Mouse (Mus musculus) kidney, embryonic 14.5 days (tissue): ENCODE data around the gene Saxo1. TPM values are rescaled to one million over a fixed set of nuclear protein-coding genes. Genes with fewer than 3 reads are reported as not detected.

Experiments used
- ATAC-seq: fragments of 200-750 bp; cut with Nextera tagmentation; 2 replicates; pipeline ENCODE4 v1.8.0; 2017; ENCODE audit warnings: moderate number of reproducible peaks, mild to moderate bottlenecking, moderate TSS enrichment, moderate library complexity; ENCODE audit not compliant: low FRiP score, low TSS enrichment
- H3K27ac ChIP-seq: fragments of 300-500 bp; sonication (generic); 2 replicates; pipeline ENCODE4 v1.5.1; 2014; ENCODE audit warnings: low read depth, mild to moderate bottlenecking, low read length, moderate library complexity, mixed read lengths
- H3K27me3 ChIP-seq: fragments of 300-500 bp; sonication (generic); 2 replicates; pipeline ENCODE4 v1.6.1; 2014; ENCODE audit warnings: mild to moderate bottlenecking, low read length; ENCODE audit not compliant: control insufficient read depth, insufficient read depth
- H3K36me3 ChIP-seq: fragments of 300-500 bp; sonication (generic); 2 replicates; pipeline ENCODE4 v1.6.1; 2014; ENCODE audit warnings: low read length, mixed read lengths; ENCODE audit not compliant: control insufficient read depth, insufficient read depth
- H3K4me1 ChIP-seq: fragments of 300-500 bp; sonication (generic); 2 replicates; pipeline ENCODE4 v1.6.1; 2014; ENCODE audit warnings: low read length, mixed read lengths; ENCODE audit not compliant: control insufficient read depth, insufficient read depth
- H3K4me2 ChIP-seq: fragments of 300-500 bp; sonication (generic); replicated peaks from 2 replicates; pipeline ENCODE4 v1.6.1; 2014; ENCODE audit warnings: low read depth, mild to moderate bottlenecking, low read length
- H3K4me3 ChIP-seq: fragments of 300-500 bp; sonication (generic); 2 replicates; pipeline ENCODE4 v1.5.1; 2014; ENCODE audit warnings: mild to moderate bottlenecking, low read length
- H3K9ac ChIP-seq: fragments of 300-500 bp; sonication (generic); 2 replicates; pipeline ENCODE4 v1.6.1; 2014; ENCODE audit warnings: low read depth, mild to moderate bottlenecking, low read length, moderate library complexity
- H3K9me3 ChIP-seq: fragments of 300-500 bp; sonication (generic); 2 replicates; pipeline ENCODE4 v1.6.1; 2016; ENCODE audit warnings: low read length; ENCODE audit not compliant: control insufficient read depth
- WGBS: fragments of 180-500 bp; shearing (Covaris S2); extraction: QIAGEN DNeasy Blood & Tissue Kit; methylation state at CpG from one replicate; pipeline ENCODE4 v1.1.7; 2014; 5-methylcytosine and 5-hydroxymethylcytosine counted together
- polyA plus RNA-seq: library from polyadenylated mRNA; unstranded; fragments of >200 nt; fragmentation: Nextera tagmentation; extraction: Ambion mirVana; gene quantifications from 2 replicates; pipeline ENCODE4 v1.2.1, GENCODE M21; 2014

Gene Saxo1
- polyA plus RNA-seq, 1 experiment from 2014 or later, result 0.12 TPM

- Histone ChIP-seq H3K27ac (no peak overlapping the region), H3K4me2 (no peak overlapping the region)
- no peak for ATAC-seq
Measured at GRCm38 (mm10) chr4:86425581-86425980, 132.5 kb downstream of the Saxo1 start.

GRCm38 (mm10) chr4:86422586-86422985 is 135.5 kb downstream of the Saxo1 start:
- Histone ChIP-seq H3K4me3 (no peak overlapping the region), H3K27ac (no peak overlapping the region), H3K9ac (no peak overlapping the region), H3K4me2 (no peak overlapping the region), H3K4me1 (no peaks in the 10 kb centered on the region), H3K27me3 (no peaks in the 10 kb centered on the region), H3K36me3 (no peaks in the 10 kb centered on the region), H3K9me3 (no peaks in the 10 kb centered on the region)
- ATAC-seq, result no peak
- WGBS, result 58% methylated on average over 6 of the region's 6 CpGs

More at GRCm38 (mm10) chr4:86425581-86425980, 132.5 kb downstream of the Saxo1 start:
- 80% methylated on average over 7 of the region's 7 CpGs for WGBS
- Histone ChIP-seq H3K4me1 (no peaks in the 10 kb centered on the region), H3K4me3 (no peak overlapping the region), H3K9ac (no peak overlapping the region), H3K9me3 (no peaks in the 10 kb centered on the region), H3K27me3 (no peaks in the 10 kb centered on the region), H3K36me3 (no peaks in the 10 kb centered on the region)

GRCm38 (mm10) chr4:86416401-86417025 is 141.6 kb downstream of the Saxo1 start:
- Histone ChIP-seq H3K4me2 (no peak overlapping the region), H3K27me3 (no peaks in the 10 kb centered on the region), H3K4me3 (no peak overlapping the region), H3K36me3 (no peaks in the 10 kb centered on the region), H3K4me1 (no peaks in the 10 kb centered on the region), H3K27ac (no peak overlapping the region), H3K9ac (no peak overlapping the region), H3K9me3 (no peaks in the 10 kb centered on the region)
- peak; percentile 35; the same call in 1 of the 2 replicates for ATAC-seq
- WGBS, result 32% methylated on average over 15 of the region's 15 CpGs

GRCm38 (mm10) chr4:86413388-86413787 is 144.7 kb downstream of the Saxo1 start:
- Histone ChIP-seq H3K4me1 (peaks cover under 1% of the 10 kb centered on the region; the same call in 1 of the 2 replicates), H3K9me3 (no peaks in the 10 kb centered on the region), H3K27ac (no peak overlapping the region), H3K4me3 (no peak overlapping the region), H3K9ac (no peak overlapping the region), H3K36me3 (no peaks in the 10 kb centered on the region), H3K4me2 (no peak overlapping the region), H3K27me3 (no peaks in the 10 kb centered on the region)
- ATAC-seq, result no peak
- WGBS, result 57% methylated on average over 3 of the region's 3 CpGs

- H3K4me1 ChIP-seq, result peaks cover 18% of the 10 kb centered on the region
- no peak for ATAC-seq
- no peaks in the 10 kb centered on the region for H3K27me3 ChIP-seq
Measured at GRCm38 (mm10) chr4:86410946-86411345, 147.2 kb downstream of the Saxo1 start.

GRCm38 (mm10) chr4:86408421-86408820 is 149.7 kb downstream of the Saxo1 start:
- Histone ChIP-seq H3K4me2 (no peak overlapping the region), H3K9ac (no peak overlapping the region), H3K27ac (no peak overlapping the region), H3K36me3 (no peaks in the 10 kb centered on the region), H3K4me3 (no peak overlapping the region), H3K27me3 (no peaks in the 10 kb centered on the region), H3K4me1 (peaks cover 18% of the 10 kb centered on the region), H3K9me3 (no peaks in the 10 kb centered on the region)
- WGBS, result 75% methylated on average over 9 of the region's 9 CpGs
- ATAC-seq, result no peak

More at GRCm38 (mm10) chr4:86410946-86411345, 147.2 kb downstream of the Saxo1 start:
- WGBS, result 88% methylated on average over 3 of the region's 3 CpGs
- H3K36me3 ChIP-seq, result no peaks in the 10 kb centered on the region
- H3K9ac ChIP-seq, result no peak overlapping the region
- no peaks in the 10 kb centered on the region for H3K9me3 ChIP-seq
- no peak overlapping the region for H3K27ac ChIP-seq
- H3K4me2 ChIP-seq, result no peak overlapping the region
- no peak overlapping the region for H3K4me3 ChIP-seq

GRCm38 (mm10) chr4:86407200-86407527 is 151.0 kb downstream of the Saxo1 start:
- H3K27ac ChIP-seq, result peak overlapping the region; percentile 53; the same call in 1 of the 2 replicates
- ATAC-seq, result peak; percentile 63

GRCm38 (mm10) chr4:86406501-86407199 is 151.5 kb downstream of the Saxo1 start:
- WGBS, result 33% methylated on average over 7 of the region's 7 CpGs
- peak; percentile 81 for ATAC-seq
- no peak overlapping the region for H3K4me3 ChIP-seq

More at GRCm38 (mm10) chr4:86407200-86407527, 151.0 kb downstream of the Saxo1 start:
- peaks cover 18% of the 10 kb centered on the region for H3K4me1 ChIP-seq
- no peaks in the 10 kb centered on the region for H3K9me3 ChIP-seq
- H3K36me3 ChIP-seq, result no peaks in the 10 kb centered on the region
- H3K9ac ChIP-seq, result no peak overlapping the region
- no peak overlapping the region for H3K4me3 ChIP-seq
- H3K27me3 ChIP-seq, result no peaks in the 10 kb centered on the region
- WGBS, result 38% methylated on average over 3 of the region's 3 CpGs
- H3K4me2 ChIP-seq, result no peak overlapping the region

GRCm38 (mm10) chr4:86401116-86401515 is 157.0 kb downstream of the Saxo1 start:
- Histone ChIP-seq H3K4me1 (peaks cover 2% of the 10 kb centered on the region; the same call in 1 of the 2 replicates), H3K4me3 (no peak overlapping the region), H3K9me3 (no peaks in the 10 kb centered on the region), H3K27ac (no peak overlapping the region), H3K27me3 (no peaks in the 10 kb centered on the region), H3K4me2 (no peak overlapping the region), H3K9ac (no peak overlapping the region), H3K36me3 (no peaks in the 10 kb centered on the region)
- WGBS, result 68% methylated on average over 3 of the region's 3 CpGs
- ATAC-seq, result no peak

More at GRCm38 (mm10) chr4:86406501-86407199, 151.5 kb downstream of the Saxo1 start:
- Histone ChIP-seq H3K27ac (peak overlapping the region; percentile 53; the same call in 1 of the 2 replicates), H3K4me1 (peaks cover 18% of the 10 kb centered on the region), H3K36me3 (no peaks in the 10 kb centered on the region), H3K27me3 (no peaks in the 10 kb centered on the region), H3K9me3 (no peaks in the 10 kb centered on the region), H3K4me2 (no peak overlapping the region), H3K9ac (no peak overlapping the region)
